8 mouse cellular contexts compared by ENCODE assay signal in the genomic region with DNA sequence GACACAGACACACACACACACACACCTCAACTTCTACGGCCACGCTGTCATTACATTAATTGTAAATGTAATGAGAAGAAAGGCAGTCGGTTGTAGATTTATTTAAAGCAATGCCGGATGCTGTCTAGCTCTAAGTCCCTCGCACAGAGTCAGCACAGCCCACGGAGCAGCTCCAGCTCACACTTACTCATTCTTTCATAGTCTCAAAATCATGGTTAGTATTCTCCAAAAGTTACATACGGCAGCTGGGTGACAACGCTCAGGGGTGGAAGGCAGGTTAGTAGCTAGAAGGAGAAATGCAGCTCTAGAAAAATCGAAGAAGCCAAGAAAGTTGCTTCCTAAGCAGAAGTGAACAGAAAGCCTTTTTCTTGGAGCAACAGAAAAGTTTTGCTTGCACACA.
DNase-seq lines count a peak whose midpoint lies in the region; ATAC-seq and TF ChIP-seq lines count a peak whose summit lies in the region.
"Had no signal": no experiment of that assay in that cellular context is flagged by ENCODE, and none has a peak within 500 bp of the region (broad histone marks: within the 10 kb centered on the region; RNA-seq: fewer than 3 reads in every experiment).

No protein-coding gene starts in this region.

- H3K4me3 ChIP-seq in left cerebral cortex, adult 2 months = peak overlapping the region; percentile 18; the same call in 1 of the 2 replicates
- H3K4me3 ChIP-seq in embryonic facial prominence, embryonic 14.5 days (ENCODE audit: low read depth, low read length) = peak overlapping the region; percentile 39
- peak overlapping the region; percentile 24 for H3K4me3 ChIP-seq in hindbrain, embryonic 14.5 days (replicated peaks; ENCODE audit: low read length)
- H3K4me3 ChIP-seq in neural tube, embryonic 12.5 days = peak overlapping the region; percentile 40
- H3K4me3 ChIP-seq: megakaryocyte, embryonic 14.5 days had no signal

- no peak for TF ChIP-seq CTCF in left cerebral cortex, adult 2 months (IDR thresholded peaks at IDR 0.05)

- DNase-seq in left cerebral cortex, adult 2 months (ENCODE audit: extremely low spot score in 1 of 2, low spot score in 2 of 2) = no peak
- no peak for DNase-seq in left cerebral cortex, adult 11 months (ENCODE audit: low spot score)
- no peak for DNase-seq in embryonic facial prominence, embryonic 14.5 days (ENCODE audit: low spot score)
- no peak for DNase-seq in hindbrain, embryonic 14.5 days (ENCODE audit: low spot score)
- no peak for DNase-seq in yolk sac, embryonic 10.5 days (ENCODE audit: low spot score)

- peak overlapping the region; percentile 55 for H3K9ac ChIP-seq in embryonic facial prominence, embryonic 14.5 days (ENCODE audit: low read depth, low read length)
- H3K9ac ChIP-seq in hindbrain, embryonic 14.5 days = peak overlapping the region; percentile 49
- H3K9ac ChIP-seq in neural tube, embryonic 12.5 days = peak overlapping the region; percentile 52

- no peaks in the 10 kb centered on the region for H3K27me3 ChIP-seq in embryonic facial prominence, embryonic 14.5 days (replicated peaks; ENCODE audit: control insufficient read depth, insufficient read depth, low read length)
- no peaks in the 10 kb centered on the region for H3K27me3 ChIP-seq in hindbrain, embryonic 14.5 days (ENCODE audit: control insufficient read depth, insufficient read depth, low read length)
- H3K27me3 ChIP-seq in neural tube, embryonic 12.5 days (replicated peaks) = no peaks in the 10 kb centered on the region
- H3K27me3 ChIP-seq: megakaryocyte, embryonic 14.5 days had no signal

- no peak for ATAC-seq in embryonic facial prominence, embryonic 14.5 days (ENCODE audit: low read depth)
- ATAC-seq in hindbrain, embryonic 14.5 days (ENCODE audit: low FRiP score) = no peak
- ATAC-seq in neural tube, embryonic 12.5 days (ENCODE audit: low FRiP score, low read depth) = no peak
- no peak for ATAC-seq in megakaryocyte, adult 5-6 weeks (ENCODE audit: poor library complexity, severe bottlenecking)

- WGBS in embryonic facial prominence, embryonic 14.5 days = 29% methylated on average over 9 of the region's 9 CpGs
- WGBS in hindbrain, embryonic 14.5 days = 49% methylated on average over 9 of the region's 9 CpGs
- 30% methylated on average over 9 of the region's 9 CpGs for WGBS in neural tube, embryonic 12.5 days

- H3K9me3 ChIP-seq in embryonic facial prominence, embryonic 14.5 days (ENCODE audit: control insufficient read depth, low read length) = no peaks in the 10 kb centered on the region
- no peaks in the 10 kb centered on the region for H3K9me3 ChIP-seq in hindbrain, embryonic 14.5 days (ENCODE audit: control insufficient read depth, low read length)
- no peaks in the 10 kb centered on the region for H3K9me3 ChIP-seq in neural tube, embryonic 12.5 days

- peak overlapping the region; percentile 57 for H3K4me2 ChIP-seq in embryonic facial prominence, embryonic 14.5 days (ENCODE audit: low read depth, low read length)
- H3K4me2 ChIP-seq in hindbrain, embryonic 14.5 days (replicated peaks) = peak overlapping the region; percentile 52
- H3K4me2 ChIP-seq in neural tube, embryonic 12.5 days (replicated peaks) = peak overlapping the region; percentile 58

- no peaks in the 10 kb centered on the region for H3K36me3 ChIP-seq in embryonic facial prominence, embryonic 14.5 days (ENCODE audit: control insufficient read depth, insufficient read depth, low read length)
- no peaks in the 10 kb centered on the region for H3K36me3 ChIP-seq in hindbrain, embryonic 14.5 days (replicated peaks; ENCODE audit: control insufficient read depth, insufficient read depth)
- no peaks in the 10 kb centered on the region for H3K36me3 ChIP-seq in neural tube, embryonic 12.5 days

- peak overlapping the region; percentile 56; the same call in 1 of the 2 replicates for H3K27ac ChIP-seq in left cerebral cortex, adult 2 months
- H3K27ac ChIP-seq in embryonic facial prominence, embryonic 14.5 days (replicated peaks; ENCODE audit: low read depth, low read length) = peak overlapping the region; percentile 87
- H3K27ac ChIP-seq in hindbrain, embryonic 14.5 days = peak overlapping the region; percentile 67
- peak overlapping the region; percentile 43 for H3K27ac ChIP-seq in neural tube, embryonic 12.5 days

- intact Hi-C loops in left cerebral cortex, adult 2 months (cut with DNase I) = no loop called here

- H3K4me1 ChIP-seq in embryonic facial prominence, embryonic 14.5 days (ENCODE audit: control insufficient read depth, insufficient read depth, low read length) = peaks cover 57% of the 10 kb centered on the region
- H3K4me1 ChIP-seq in hindbrain, embryonic 14.5 days (replicated peaks; ENCODE audit: control insufficient read depth, insufficient read depth, low read length) = peaks cover 46% of the 10 kb centered on the region
- peaks cover 56% of the 10 kb centered on the region for H3K4me1 ChIP-seq in neural tube, embryonic 12.5 days
